Mouse (Mus musculus) spleen, postnatal 4 days (tissue): ENCODE measurements around the gene Arhgef9.

Experiments used
- DNase-seq, 2 experiments: peaks; one replicate each; pipeline ENCODE4 v3.0.0; 2022; ENCODE audit warnings: low spot score in 2 of 2

Arhgef9 gene

GRCm38 (mm10) chrX:95196104-95196919 is at the start of gene Arhgef9:
Gene Arhgef9, minus strand, starts transcription at chrX:95196856.
- peak in 1 of 2 experiments; percentile 59 for DNase-seq

GRCm38 (mm10) chrX:95238896-95239295 is 42.2 kb upstream of the Arhgef9 start:
- DNase-seq = no peak

- DNase-seq = no peak
Observed at GRCm38 (mm10) chrX:95195363-95196103, 1.1 kb downstream of the Arhgef9 start.

GRCm38 (mm10) chrX:95175978-95176377 is 20.7 kb downstream of the Arhgef9 start:
- peak in 1 of 2 experiments; percentile 12 for DNase-seq

- peak; percentile 47 to 67 for DNase-seq
Observed at GRCm38 (mm10) chrX:95166317-95166716, 30.3 kb downstream of the Arhgef9 start.

GRCm38 (mm10) chrX:95165671-95166127 is 31.0 kb downstream of the Arhgef9 start:
- DNase-seq = no peak

GRCm38 (mm10) chrX:95164140-95164539 is 32.5 kb downstream of the Arhgef9 start:
- DNase-seq = no peak

GRCm38 (mm10) chrX:95163452-95163851 is 33.2 kb downstream of the Arhgef9 start:
- DNase-seq = no peak

GRCm38 (mm10) chrX:95156833-95157386 is 39.7 kb downstream of the Arhgef9 start:
- no peak for DNase-seq

GRCm38 (mm10) chrX:95138636-95139035 is 58.0 kb downstream of the Arhgef9 start:
- no peak for DNase-seq

- no peak for DNase-seq
Observed at GRCm38 (mm10) chrX:95133502-95133901, 63.2 kb downstream of the Arhgef9 start.

- DNase-seq = no peak
Observed at GRCm38 (mm10) chrX:95132996-95133395, 63.7 kb downstream of the Arhgef9 start.

GRCm38 (mm10) chrX:95131783-95132182 is 64.9 kb downstream of the Arhgef9 start:
- no peak for DNase-seq

- DNase-seq = no peak
Observed at GRCm38 (mm10) chrX:95123462-95123861, 73.2 kb downstream of the Arhgef9 start.

GRCm38 (mm10) chrX:95104361-95104760 is 92.3 kb downstream of the Arhgef9 start:
- DNase-seq = no peak

GRCm38 (mm10) chrX:95087674-95088073 is 109.0 kb downstream of the Arhgef9 start:
- no peak for DNase-seq

GRCm38 (mm10) chrX:95077013-95077699 is 119.5 kb downstream of the Arhgef9 start:
- DNase-seq = no peak

- no peak for DNase-seq
Observed at GRCm38 (mm10) chrX:95027907-95028306, 168.7 kb downstream of the Arhgef9 start.

- DNase-seq = peak in 1 of 2 experiments; percentile 21
Observed at GRCm38 (mm10) chrX:95026361-95026892, 170.2 kb downstream of the Arhgef9 start, which contains the start of gene Spin4. Gene Spin4, minus strand, starts transcription at chrX:95026682.

GRCm38 (mm10) chrX:95025779-95026360 is 170.8 kb downstream of the Arhgef9 start:
- no peak for DNase-seq

GRCm38 (mm10) chrX:95012033-95012432 is 184.6 kb downstream of the Arhgef9 start:
- DNase-seq = no peak
